Mouse (Mus musculus): ENCODE results near the gene Snhg11. TPM values are rescaled to one million over a fixed set of nuclear protein-coding genes. Genes with fewer than 3 reads are reported as not detected.
A peak's percentile ranks its signal among the peaks of the same experiment; 100 is the strongest.

Gene Snhg11
- total and polyA plus RNA-seq, 3 experiments: 0.22 TPM; not detected in 2

DNA sequence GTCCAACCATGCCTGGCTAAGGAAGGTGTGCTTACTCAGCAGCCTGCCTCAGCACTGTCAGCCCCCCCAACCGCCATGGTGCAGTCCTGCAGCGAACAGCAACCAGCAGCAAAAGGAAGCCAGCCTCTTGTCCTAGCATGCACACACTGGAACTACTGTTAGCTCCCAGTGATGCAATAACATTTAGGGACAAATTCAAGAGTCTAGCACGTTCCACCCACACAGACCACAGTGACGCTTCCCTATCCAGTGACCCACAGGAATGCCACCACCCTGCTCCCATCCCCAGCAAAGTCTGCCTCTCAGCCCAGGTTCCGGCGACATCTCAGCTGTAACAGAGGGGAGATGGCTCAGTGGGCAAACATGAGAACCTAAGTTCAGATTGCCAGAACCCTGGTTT is 29.0 kb upstream of the Snhg11 start:
- DNase-seq (ENCODE audit: low spot score) (no peak), ATAC-seq (ENCODE audit: extremely low read depth, insufficient number of reproducible peaks, low FRiP score, poor library complexity, severe bottlenecking) (no peak)
- Histone ChIP-seq H3K4me1 (ENCODE audit: insufficient read depth, low read depth, low read length) (no peaks in the 10 kb centered on the region; the same call in 1 of the 2 replicates), H3K9me3 (replicated peaks) (no peaks in the 10 kb centered on the region), H3K4me3 (ENCODE audit: low read depth, low read length) (no peak overlapping the region), H3K36me3 (replicated peaks) (peaks cover under 1% of the 10 kb centered on the region), H3K27me3 (ENCODE audit: insufficient read depth, low read length) (peaks cover 23% of the 10 kb centered on the region)
- TF ChIP-seq CTCF (IDR thresholded peaks at IDR 0.05; ENCODE audit: low read depth, low read length) (no peak), POLR2AphosphoS5 (IDR thresholded peaks at IDR 0.05; ENCODE audit: insufficient replicate concordance, low read depth, low read length) (no peak), GATA1 (IDR thresholded peaks at IDR 0.05; ENCODE audit: borderline replicate concordance, low read length) (no peak), TAL1 (conservative IDR thresholded peaks at IDR 0.05; ENCODE audit: low read depth, low read length) (no peak), GATA2 (IDR thresholded peaks at IDR 0.05; ENCODE audit: borderline replicate concordance, low read depth, low read length) (no peak)

DNA sequence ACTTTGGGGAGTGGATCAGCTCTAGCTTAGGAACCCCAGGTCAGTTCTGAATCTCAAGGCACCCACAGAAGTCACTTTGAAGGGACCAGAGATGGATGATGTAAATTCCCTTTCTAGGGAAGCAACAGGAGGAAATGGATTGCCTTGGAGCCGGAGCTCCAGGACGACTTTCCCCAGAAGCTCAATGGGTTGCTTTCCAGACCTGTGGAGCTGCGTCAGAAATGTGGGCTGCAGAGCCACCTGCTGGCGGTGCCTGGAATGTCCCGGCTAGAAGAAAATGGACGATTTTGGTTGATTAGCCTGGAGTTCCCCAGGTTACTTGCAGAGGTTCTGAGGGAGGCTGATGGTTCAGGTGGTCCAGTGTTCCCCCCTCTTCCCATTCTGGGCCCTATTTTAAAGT is 27.6 kb upstream of the Snhg11 start:
- H3K27me3 ChIP-seq (ENCODE audit: insufficient read depth, low read length): peaks cover 21% of the 10 kb centered on the region
- ATAC-seq (ENCODE audit: extremely low read depth, insufficient number of reproducible peaks, low FRiP score, poor library complexity, severe bottlenecking) (peak; percentile 57), DNase-seq (ENCODE audit: low spot score) (peak; percentile 59)
- TF ChIP-seq CTCF (IDR thresholded peaks at IDR 0.05; ENCODE audit: low read depth, low read length): peak; percentile 86
- no peak for TF ChIP-seq GATA2 (IDR thresholded peaks at IDR 0.05; ENCODE audit: borderline replicate concordance, low read depth, low read length)
- peaks cover 13% of the 10 kb centered on the region for H3K36me3 ChIP-seq (replicated peaks)
- H3K4me1 ChIP-seq (ENCODE audit: insufficient read depth, low read depth, low read length): no peaks in the 10 kb centered on the region; the same call in 1 of the 2 replicates
- no peak overlapping the region for H3K4me3 ChIP-seq (ENCODE audit: low read depth, low read length)
- no peaks in the 10 kb centered on the region for H3K9me3 ChIP-seq (replicated peaks)

DNA sequence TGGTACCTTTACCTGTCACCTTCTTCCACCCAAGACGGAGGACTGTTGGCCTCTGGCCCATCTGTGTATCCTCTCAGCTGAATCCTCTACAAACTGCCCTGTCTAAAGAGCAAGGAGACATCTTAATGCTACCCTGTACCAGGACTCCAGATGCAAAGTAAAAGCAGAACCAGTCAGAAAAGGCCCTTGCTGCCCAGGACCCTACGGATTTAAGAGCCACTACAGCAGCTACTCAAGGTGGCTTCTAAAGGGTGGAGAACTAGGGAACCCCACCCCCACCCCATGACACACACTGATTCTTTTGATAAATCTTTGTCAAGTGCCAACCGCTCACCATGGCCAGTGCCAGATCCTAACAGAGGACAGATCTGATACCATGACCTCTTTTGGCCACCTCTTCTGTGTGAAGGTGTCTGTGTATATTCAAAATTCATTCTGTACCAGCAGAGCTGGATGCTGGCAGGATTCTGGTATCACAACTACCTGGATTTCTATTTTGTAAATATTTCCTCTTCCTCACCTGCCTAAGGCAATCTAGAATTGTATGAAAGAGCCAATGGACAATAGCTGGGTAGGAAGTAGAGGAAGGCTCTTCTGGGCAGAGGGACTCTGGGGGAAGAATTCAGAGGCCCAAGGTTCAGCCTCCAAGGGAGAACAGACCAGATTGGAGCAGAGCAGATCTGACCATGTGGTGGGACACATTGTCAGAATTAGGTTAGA is 22.5 kb upstream of the Snhg11 start:
- Histone ChIP-seq H3K9me3 (replicated peaks) (no peaks in the 10 kb centered on the region), H3K4me1 (ENCODE audit: insufficient read depth, low read depth, low read length) (peaks cover 25% of the 10 kb centered on the region), H3K27me3 (ENCODE audit: insufficient read depth, low read length) (peaks cover 3% of the 10 kb centered on the region), H3K36me3 (replicated peaks) (peaks cover 58% of the 10 kb centered on the region), H3K4me3 (ENCODE audit: low read depth, low read length) (no peak overlapping the region)
- no peak for DNase-seq (ENCODE audit: low spot score)
- no peak for TF ChIP-seq TAL1 (conservative IDR thresholded peaks at IDR 0.05; ENCODE audit: low read depth, low read length)
- TF ChIP-seq GATA2 (IDR thresholded peaks at IDR 0.05; ENCODE audit: borderline replicate concordance, low read depth, low read length): no peak
- no peak for TF ChIP-seq GATA1 (IDR thresholded peaks at IDR 0.05; ENCODE audit: borderline replicate concordance, low read length)
- TF ChIP-seq CTCF (IDR thresholded peaks at IDR 0.05; ENCODE audit: low read depth, low read length): no peak
- no peak; the same call in 1 of the 2 replicates for TF ChIP-seq POLR2AphosphoS5 (IDR thresholded peaks at IDR 0.05; ENCODE audit: insufficient replicate concordance, low read depth, low read length)
- ATAC-seq (ENCODE audit: extremely low read depth, insufficient number of reproducible peaks, low FRiP score, poor library complexity, severe bottlenecking): no peak

DNA sequence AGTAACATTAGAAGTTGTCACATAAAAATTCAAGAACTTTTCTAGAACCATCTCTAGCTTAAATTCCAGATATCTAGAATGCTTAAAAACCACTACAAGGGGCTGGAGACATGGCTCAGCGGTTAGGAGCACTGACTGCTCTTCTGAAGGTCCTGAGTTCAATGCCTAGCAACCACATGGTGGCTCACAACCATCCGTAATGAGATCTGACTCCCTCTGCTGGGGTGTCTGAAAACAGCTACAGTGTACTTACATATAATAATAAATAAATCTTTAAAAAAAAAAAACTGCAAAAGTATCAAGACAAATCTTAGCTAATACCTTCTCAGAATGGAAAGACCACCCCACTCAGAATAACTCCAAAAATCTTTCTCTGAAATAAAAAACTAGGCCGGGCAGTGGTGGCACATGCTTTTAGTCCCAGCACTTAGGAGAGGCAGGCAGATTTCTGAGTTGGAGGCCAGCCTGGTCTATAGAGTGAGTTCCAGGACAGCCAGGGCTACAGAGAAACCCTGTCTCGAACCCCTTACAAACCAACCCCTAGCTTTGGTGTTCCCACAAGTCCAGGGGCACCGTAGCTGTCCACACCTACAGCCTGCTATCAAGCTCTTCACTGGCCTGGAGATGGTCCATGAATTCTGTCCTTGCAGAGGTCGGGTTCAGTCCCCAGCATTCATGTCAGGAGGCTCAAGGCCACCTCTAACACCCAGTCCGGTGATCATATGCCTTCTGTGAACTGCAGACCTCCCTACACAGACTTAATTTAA is 20.9 kb upstream of the Snhg11 start:
- TF ChIP-seq GATA2 (IDR thresholded peaks at IDR 0.05; ENCODE audit: borderline replicate concordance, low read depth, low read length): no peak
- no peak for TF ChIP-seq GATA1 (IDR thresholded peaks at IDR 0.05; ENCODE audit: borderline replicate concordance, low read length)
- no peak for TF ChIP-seq POLR2AphosphoS5 (IDR thresholded peaks at IDR 0.05; ENCODE audit: insufficient replicate concordance, low read depth, low read length)
- no peak for TF ChIP-seq CTCF (IDR thresholded peaks at IDR 0.05; ENCODE audit: low read depth, low read length)
- no peak for TF ChIP-seq TAL1 (conservative IDR thresholded peaks at IDR 0.05; ENCODE audit: low read depth, low read length)
- ATAC-seq (ENCODE audit: extremely low read depth, insufficient number of reproducible peaks, low FRiP score, poor library complexity, severe bottlenecking) (no peak), DNase-seq (ENCODE audit: low spot score) (no peak)
- H3K27me3 ChIP-seq (ENCODE audit: insufficient read depth, low read length): no peaks in the 10 kb centered on the region; the same call in 1 of the 2 replicates
- H3K36me3 ChIP-seq (replicated peaks): peaks cover 74% of the 10 kb centered on the region
- H3K4me1 ChIP-seq (ENCODE audit: insufficient read depth, low read depth, low read length): peaks cover 41% of the 10 kb centered on the region
- H3K4me3 ChIP-seq (ENCODE audit: low read depth, low read length): no peak overlapping the region
- H3K9me3 ChIP-seq (replicated peaks): no peaks in the 10 kb centered on the region

DNA sequence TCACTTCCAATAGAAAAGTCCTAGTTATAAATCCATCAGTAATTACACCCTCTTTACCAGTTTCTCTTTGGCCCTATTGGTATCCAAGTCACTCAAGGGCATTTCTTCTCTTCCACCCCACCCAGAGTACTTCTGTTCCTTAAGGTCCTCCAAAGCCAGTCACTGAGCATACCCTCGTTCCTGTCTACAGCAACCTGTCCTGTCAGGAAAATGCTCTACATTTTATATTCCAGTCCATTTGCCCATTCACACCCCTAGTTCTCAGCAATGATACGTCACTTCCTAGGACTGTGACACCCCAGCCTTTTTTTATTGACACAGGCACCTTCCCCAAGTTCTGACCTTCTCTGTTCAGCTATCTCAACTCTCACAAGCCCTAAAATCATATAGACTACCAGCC is 20.2 kb upstream of the Snhg11 start:
- no peaks in the 10 kb centered on the region for H3K9me3 ChIP-seq (replicated peaks)
- H3K4me1 ChIP-seq (ENCODE audit: insufficient read depth, low read depth, low read length): peaks cover 48% of the 10 kb centered on the region
- DNase-seq (ENCODE audit: low spot score) (no peak), ATAC-seq (ENCODE audit: extremely low read depth, insufficient number of reproducible peaks, low FRiP score, poor library complexity, severe bottlenecking) (no peak)
- no peak for TF ChIP-seq GATA1 (IDR thresholded peaks at IDR 0.05; ENCODE audit: borderline replicate concordance, low read length)
- no peak for TF ChIP-seq GATA2 (IDR thresholded peaks at IDR 0.05; ENCODE audit: borderline replicate concordance, low read depth, low read length)
- no peaks in the 10 kb centered on the region for H3K27me3 ChIP-seq (ENCODE audit: insufficient read depth, low read length)
- H3K4me3 ChIP-seq (ENCODE audit: low read depth, low read length): no peak overlapping the region
- peaks cover 81% of the 10 kb centered on the region for H3K36me3 ChIP-seq (replicated peaks)

DNA sequence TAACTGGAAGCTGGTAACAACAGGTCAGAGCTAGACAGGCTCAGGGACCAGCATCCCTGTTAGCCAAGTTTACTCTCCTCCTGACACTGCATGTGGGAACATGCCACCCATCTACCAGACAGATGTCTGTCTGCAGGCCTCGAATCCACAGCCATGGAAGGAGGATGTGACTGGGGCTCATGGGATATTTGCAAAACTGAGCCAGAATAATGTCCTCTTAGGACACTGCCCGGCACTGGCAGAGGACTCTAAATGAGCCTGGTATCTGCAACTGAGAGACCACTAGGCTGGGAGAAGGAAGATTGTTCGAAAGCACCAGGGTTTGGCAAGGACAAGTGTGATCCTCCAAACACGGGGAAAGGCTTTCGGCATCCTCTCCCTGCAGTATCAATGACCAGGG is 19.3 kb upstream of the Snhg11 start:
- no peaks in the 10 kb centered on the region for H3K9me3 ChIP-seq (replicated peaks)
- DNase-seq (ENCODE audit: low spot score): no peak
- ATAC-seq (ENCODE audit: extremely low read depth, insufficient number of reproducible peaks, low FRiP score, poor library complexity, severe bottlenecking): no peak
- H3K36me3 ChIP-seq (replicated peaks): peaks cover 88% of the 10 kb centered on the region
- no peak overlapping the region for H3K4me3 ChIP-seq (ENCODE audit: low read depth, low read length)
- H3K4me1 ChIP-seq (ENCODE audit: insufficient read depth, low read depth, low read length): peaks cover 49% of the 10 kb centered on the region
- TF ChIP-seq TAL1 (conservative IDR thresholded peaks at IDR 0.05; ENCODE audit: low read depth, low read length) (no peak), GATA1 (IDR thresholded peaks at IDR 0.05; ENCODE audit: borderline replicate concordance, low read length) (no peak), CTCF (IDR thresholded peaks at IDR 0.05; ENCODE audit: low read depth, low read length) (no peak), POLR2AphosphoS5 (IDR thresholded peaks at IDR 0.05; ENCODE audit: insufficient replicate concordance, low read depth, low read length) (no peak), GATA2 (IDR thresholded peaks at IDR 0.05; ENCODE audit: borderline replicate concordance, low read depth, low read length) (no peak)
- H3K27me3 ChIP-seq (ENCODE audit: insufficient read depth, low read length): no peaks in the 10 kb centered on the region
